Mouse (Mus musculus): Measurements from ENCODE around the gene Olfr578. TPM values are rescaled to one million over a fixed set of nuclear protein-coding genes. Genes with fewer than 3 reads are reported as not detected.

Gene Olfr578
- not detected for polyA plus RNA-seq (2017; shearing (Covaris generic))

GRCm38 (mm10) chr7:102989224-102989623, at the start of gene Olfr578:
Gene Olfr578, minus strand, starts transcription at chr7:102989324.

GRCm38 (mm10) chr7:103037724-103038123, 48.6 kb upstream of the Olfr578 start, which contains the start of gene Olfr582:
Gene Olfr582, plus strand, starts transcription at chr7:103038024.

GRCm38 (mm10) chr7:102975843-102976242, 13.3 kb downstream of the Olfr578 start, which contains the start of gene Olfr577:
Gene Olfr577, minus strand, starts transcription at chr7:102975943.

GRCm38 (mm10) chr7:102962360-102962759, 26.8 kb downstream of the Olfr578 start, which contains the start of gene Olfr576:
Gene Olfr576, plus strand, starts transcription at chr7:102962660.

GRCm38 (mm10) chr7:102958593-102958992, 30.5 kb downstream of the Olfr578 start, which contains the start of gene Olfr575:
Gene Olfr575, minus strand, starts transcription at chr7:102958775.

GRCm38 (mm10) chr7:102948167-102948566, 41.0 kb downstream of the Olfr578 start, which contains the start of gene Olfr574:
Gene Olfr574, plus strand, starts transcription at chr7:102948467.

GRCm38 (mm10) chr7:102942475-102942874, 46.6 kb downstream of the Olfr578 start, which contains the start of gene Olfr573-ps1:
Gene Olfr573-ps1, minus strand, starts transcription at chr7:102942575.

Other genes with a start within 250 kb of the Olfr578 start
- gene Olfr560, start 230.0 kb downstream of the Olfr578 start, polyA plus RNA-seq (2017; shearing (Covaris generic)) = not detected
- gene Olfr78, start 229.9 kb downstream of the Olfr578 start, polyA plus RNA-seq (2017; shearing (Covaris generic)) = not detected
- gene Olfr561, start 218.1 kb downstream of the Olfr578 start, polyA plus RNA-seq (2017; shearing (Covaris generic)) = not detected
- gene Olfr564, start 185.8 kb downstream of the Olfr578 start, polyA plus RNA-seq (2017; shearing (Covaris generic)) = not detected
- not detected for gene Olfr566, start 130.6 kb downstream of the Olfr578 start, polyA plus RNA-seq (2017; shearing (Covaris generic))
- 0.37 TPM for gene Olfr568, start 112.2 kb downstream of the Olfr578 start, polyA plus RNA-seq (2017; shearing (Covaris generic))
- not detected for gene Olfr569, start 98.4 kb downstream of the Olfr578 start, polyA plus RNA-seq (2017; shearing (Covaris generic))
- not detected for gene Olfr570, start 94.7 kb downstream of the Olfr578 start, polyA plus RNA-seq (2017; shearing (Covaris generic))
- not detected for gene Olfr571, start 71.8 kb downstream of the Olfr578 start, polyA plus RNA-seq (2017; shearing (Covaris generic))
- gene Olfr572, start 64.9 kb downstream of the Olfr578 start, polyA plus RNA-seq (2017; shearing (Covaris generic)) = not detected
- 0.66 TPM for gene Olfr573-ps1, start 46.7 kb downstream of the Olfr578 start, polyA plus RNA-seq (2017; shearing (Covaris generic))
- gene Olfr574, start 40.9 kb downstream of the Olfr578 start, polyA plus RNA-seq (2017; shearing (Covaris generic)) = not detected
- gene Olfr575, start 30.5 kb downstream of the Olfr578 start, polyA plus RNA-seq (2017; shearing (Covaris generic)) = not detected
- not detected for gene Olfr576, start 26.7 kb downstream of the Olfr578 start, polyA plus RNA-seq (2017; shearing (Covaris generic))
- gene Olfr577, start 13.4 kb downstream of the Olfr578 start, polyA plus RNA-seq (2017; shearing (Covaris generic)) = not detected
- gene Olfr582, start 48.7 kb upstream of the Olfr578 start, polyA plus RNA-seq (2017; shearing (Covaris generic)) = not detected
- not detected for gene Olfr583, start 62.0 kb upstream of the Olfr578 start, polyA plus RNA-seq (2017; shearing (Covaris generic))
- gene Olfr584, start 92.6 kb upstream of the Olfr578 start, polyA plus RNA-seq (2017; shearing (Covaris generic)) = not detected
- not detected for gene Olfr585, start 108.4 kb upstream of the Olfr578 start, polyA plus RNA-seq (2017; shearing (Covaris generic))
- gene Olfr586, start 136.3 kb upstream of the Olfr578 start, polyA plus RNA-seq (2017; shearing (Covaris generic)) = not detected
- gene Olfr588-ps1, start 151.6 kb upstream of the Olfr578 start, polyA plus RNA-seq (2017; shearing (Covaris generic)) = 0.12 TPM
- gene Olfr589, start 167.0 kb upstream of the Olfr578 start, polyA plus RNA-seq (2017; shearing (Covaris generic)) = not detected
- gene Olfr591, start 189.0 kb upstream of the Olfr578 start, polyA plus RNA-seq (2017; shearing (Covaris generic)) = not detected
- gene Olfr592, start 195.5 kb upstream of the Olfr578 start, polyA plus RNA-seq (2017; shearing (Covaris generic)) = not detected
- gene Olfr593, start 222.5 kb upstream of the Olfr578 start, polyA plus RNA-seq (2017; shearing (Covaris generic)) = not detected
- 0.21 TPM for gene Olfr594, start 227.7 kb upstream of the Olfr578 start, polyA plus RNA-seq (2017; shearing (Covaris generic))

All from naive thymus-derived CD4-positive, alpha-beta T cell, adult 5 months (primary cell).